Mouse (Mus musculus): ENCODE data around the gene Ston2. TPM values are rescaled to one million over a fixed set of nuclear protein-coding genes. Genes with fewer than 3 reads are reported as not detected.

Gene Ston2
- total and polyA plus RNA-seq, 3 experiments, result 3.6 to 4.7 (median 4.1) TPM

DNA sequence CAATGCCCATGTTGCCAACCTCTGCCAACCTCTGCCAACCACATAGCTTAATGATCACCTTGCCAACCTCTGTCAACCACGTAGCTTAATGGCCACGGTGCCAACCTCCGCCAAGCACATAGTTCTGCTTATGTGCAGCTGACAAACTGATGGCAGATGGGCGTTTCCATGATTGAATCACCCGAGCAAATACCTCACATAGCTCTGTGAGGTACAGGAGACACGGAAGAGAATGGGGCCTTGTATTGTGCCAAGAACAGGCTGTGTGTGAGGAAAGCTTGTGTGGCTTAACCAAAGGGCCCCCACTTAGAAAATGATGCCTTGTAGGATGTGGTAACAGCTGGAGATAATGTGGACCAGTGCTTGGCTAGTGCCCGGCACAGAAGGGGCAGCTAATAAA lies 120.4 kb downstream of the Ston2 start:
- Histone ChIP-seq H3K4me1 (ENCODE audit: control insufficient read depth, insufficient read depth, low read length) (peaks cover 4% of the 10 kb centered on the region; the same call in 1 of the 2 replicates), H3K27ac (no peak overlapping the region), H3K9ac (ENCODE audit: low read depth, low read length) (no peak overlapping the region), H3K27me3 (ENCODE audit: control insufficient read depth, insufficient read depth, low read length) (no peaks in the 10 kb centered on the region), H3K4me3 (no peak overlapping the region), H3K36me3 (ENCODE audit: control insufficient read depth, insufficient read depth, low read length) (no peaks in the 10 kb centered on the region), H3K79me2 (replicated peaks; ENCODE audit: control insufficient read depth, insufficient read depth, low read length) (no peaks in the 10 kb centered on the region)
- intact Hi-C loops (cut with DNase I), result no loop called here
- TF ChIP-seq CTCF (IDR thresholded peaks at IDR 0.05), result no peak
- WGBS, result 42% methylated on average over 7 of the region's 7 CpGs
- no peak for DNase-seq

- H3K36me3 ChIP-seq (ENCODE audit: control insufficient read depth, insufficient read depth, low read length), result no peaks in the 10 kb centered on the region
- no peaks in the 10 kb centered on the region for H3K27me3 ChIP-seq (ENCODE audit: control insufficient read depth, insufficient read depth, low read length)
- no peak for DNase-seq
- no peak for TF ChIP-seq CTCF (IDR thresholded peaks at IDR 0.05)
- TF ChIP-seq EP300 (IDR thresholded peaks at IDR 0.05; ENCODE audit: insufficient read depth, low read depth, low read length), result no peak
- no peak for TF ChIP-seq POLR2A (IDR thresholded peaks at IDR 0.05; ENCODE audit: insufficient read depth, low read depth, low read length)
- 66% methylated on average over 3 of the region's 3 CpGs for WGBS
- no peak overlapping the region for H3K4me3 ChIP-seq
- intact Hi-C loops (cut with DNase I), result no loop called here
- H3K9ac ChIP-seq (ENCODE audit: low read depth, low read length), result no peak overlapping the region
- peaks cover 4% of the 10 kb centered on the region; the same call in 1 of the 2 replicates for H3K4me1 ChIP-seq (ENCODE audit: control insufficient read depth, insufficient read depth, low read length)
- no peaks in the 10 kb centered on the region for H3K79me2 ChIP-seq (replicated peaks; ENCODE audit: control insufficient read depth, insufficient read depth, low read length)
- no peak overlapping the region for H3K27ac ChIP-seq
Observed at GRCm38 (mm10) chr12:91666607-91667006, 121.6 kb downstream of the Ston2 start.

DNA sequence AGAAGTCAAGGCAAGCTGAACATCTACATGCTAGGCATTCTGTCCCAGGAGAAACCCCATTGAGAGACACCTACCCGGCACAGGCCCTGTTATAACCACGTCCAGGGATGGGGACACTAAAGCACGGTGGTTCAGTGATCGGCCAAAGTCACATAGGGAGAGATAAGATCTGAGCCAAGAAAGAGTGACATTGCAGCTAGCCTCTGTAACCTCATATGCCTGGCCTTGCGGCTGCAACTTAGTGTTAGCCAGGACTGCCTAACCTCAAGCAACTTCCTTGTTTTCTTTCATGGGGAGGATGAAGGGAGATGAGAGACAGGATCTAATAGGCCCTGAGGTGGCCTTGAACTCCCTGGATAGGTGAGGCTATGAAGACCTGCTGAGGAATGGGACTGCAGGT lies 122.8 kb downstream of the Ston2 start:
- intact Hi-C loops (cut with DNase I), result no loop called here
- H3K27me3 ChIP-seq (ENCODE audit: control insufficient read depth, insufficient read depth, low read length), result no peaks in the 10 kb centered on the region
- H3K36me3 ChIP-seq (ENCODE audit: control insufficient read depth, insufficient read depth, low read length), result no peaks in the 10 kb centered on the region
- H3K4me1 ChIP-seq (ENCODE audit: control insufficient read depth, insufficient read depth, low read length), result peaks cover 4% of the 10 kb centered on the region; the same call in 1 of the 2 replicates
- no peak for TF ChIP-seq POLR2A (IDR thresholded peaks at IDR 0.05; ENCODE audit: insufficient read depth, low read depth, low read length)
- TF ChIP-seq CTCF (IDR thresholded peaks at IDR 0.05), result no peak
- TF ChIP-seq EP300 (IDR thresholded peaks at IDR 0.05; ENCODE audit: insufficient read depth, low read depth, low read length), result no peak
- no peak overlapping the region for H3K9ac ChIP-seq (ENCODE audit: low read depth, low read length)
- WGBS, result 74% methylated on average over 5 of the region's 5 CpGs
- no peak overlapping the region for H3K4me3 ChIP-seq
- no peaks in the 10 kb centered on the region for H3K79me2 ChIP-seq (replicated peaks; ENCODE audit: control insufficient read depth, insufficient read depth, low read length)
- no peak for DNase-seq
- H3K27ac ChIP-seq, result no peak overlapping the region

DNA sequence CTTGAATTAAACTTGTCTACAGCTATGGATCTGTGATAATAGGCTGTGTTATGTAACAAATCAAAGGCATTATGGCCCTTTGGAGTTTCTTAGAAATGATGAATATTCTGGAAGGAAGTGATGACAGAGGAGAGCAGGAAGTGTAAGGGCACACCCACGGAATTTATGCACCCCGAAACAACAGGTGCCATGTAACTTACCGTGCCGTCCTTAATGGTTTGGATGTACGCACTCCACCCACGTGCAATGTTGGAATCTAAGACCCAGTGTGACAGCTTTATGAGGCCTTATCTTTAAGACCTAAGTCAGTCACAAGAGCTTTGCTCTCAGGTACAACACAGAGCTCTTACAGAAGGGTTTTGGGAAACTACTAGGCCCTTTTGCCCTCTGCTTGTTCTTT lies 124.9 kb downstream of the Ston2 start:
- Histone ChIP-seq H3K4me3 (no peak overlapping the region), H3K27me3 (ENCODE audit: control insufficient read depth, insufficient read depth, low read length) (no peaks in the 10 kb centered on the region), H3K79me2 (replicated peaks; ENCODE audit: control insufficient read depth, insufficient read depth, low read length) (no peaks in the 10 kb centered on the region), H3K36me3 (ENCODE audit: control insufficient read depth, insufficient read depth, low read length) (no peaks in the 10 kb centered on the region), H3K4me1 (ENCODE audit: control insufficient read depth, insufficient read depth, low read length) (peaks cover 4% of the 10 kb centered on the region; the same call in 1 of the 2 replicates), H3K27ac (no peak overlapping the region), H3K9ac (ENCODE audit: low read depth, low read length) (no peak overlapping the region)
- WGBS, result 72% methylated on average over 6 of the region's 6 CpGs
- intact Hi-C loops (cut with DNase I), result no loop called here
- no peak for TF ChIP-seq POLR2A (IDR thresholded peaks at IDR 0.05; ENCODE audit: insufficient read depth, low read depth, low read length)
- no peak for DNase-seq

- Histone ChIP-seq H3K27me3 (ENCODE audit: control insufficient read depth, insufficient read depth, low read length) (no peaks in the 10 kb centered on the region), H3K27ac (no peak overlapping the region), H3K4me1 (ENCODE audit: control insufficient read depth, insufficient read depth, low read length) (peaks cover 4% of the 10 kb centered on the region; the same call in 1 of the 2 replicates), H3K9ac (ENCODE audit: low read depth, low read length) (no peak overlapping the region), H3K4me3 (no peak overlapping the region), H3K79me2 (replicated peaks; ENCODE audit: control insufficient read depth, insufficient read depth, low read length) (no peaks in the 10 kb centered on the region), H3K36me3 (ENCODE audit: control insufficient read depth, insufficient read depth, low read length) (no peaks in the 10 kb centered on the region)
- no peak for DNase-seq
- intact Hi-C loops (cut with DNase I), result no loop called here
- WGBS, result 81% methylated on average over 4 of the region's 4 CpGs
- no peak for TF ChIP-seq EP300 (IDR thresholded peaks at IDR 0.05; ENCODE audit: insufficient read depth, low read depth, low read length)
- no peak for TF ChIP-seq CTCF (IDR thresholded peaks at IDR 0.05)
- no peak for TF ChIP-seq POLR2A (IDR thresholded peaks at IDR 0.05; ENCODE audit: insufficient read depth, low read depth, low read length)
Observed at GRCm38 (mm10) chr12:91662844-91663243, 125.3 kb downstream of the Ston2 start.

- no peaks in the 10 kb centered on the region for H3K36me3 ChIP-seq (ENCODE audit: control insufficient read depth, insufficient read depth, low read length)
- no peak overlapping the region for H3K9ac ChIP-seq (ENCODE audit: low read depth, low read length)
- no peaks in the 10 kb centered on the region for H3K79me2 ChIP-seq (replicated peaks; ENCODE audit: control insufficient read depth, insufficient read depth, low read length)
- no peaks in the 10 kb centered on the region for H3K4me1 ChIP-seq (ENCODE audit: control insufficient read depth, insufficient read depth, low read length)
- H3K27ac ChIP-seq, result no peak overlapping the region
- H3K4me3 ChIP-seq, result no peak overlapping the region
- TF ChIP-seq CTCF (IDR thresholded peaks at IDR 0.05) (no peak), EP300 (IDR thresholded peaks at IDR 0.05; ENCODE audit: insufficient read depth, low read depth, low read length) (no peak), POLR2A (IDR thresholded peaks at IDR 0.05; ENCODE audit: insufficient read depth, low read depth, low read length) (no peak)
- H3K27me3 ChIP-seq (ENCODE audit: control insufficient read depth, insufficient read depth, low read length), result no peaks in the 10 kb centered on the region
- intact Hi-C loops (cut with DNase I), result no loop called here
- WGBS, result 83% methylated on average over 12 of the region's 12 CpGs
- DNase-seq, result no peak
Observed at GRCm38 (mm10) chr12:91660640-91661417, 127.4 kb downstream of the Ston2 start.

Data from heart, adult 2 months (tissue).